18 mouse cellular contexts compared by ENCODE assay signal in genomic region chr4:145814674-145815073, GRCm38 (mm10). TPM values are rescaled to one million over a fixed set of nuclear protein-coding genes. Genes with fewer than 3 reads are reported as not detected.
"Had no signal": no experiment of that assay in that cellular context is flagged by ENCODE, and none has a peak within 500 bp of the region (broad histone marks: within the 10 kb centered on the region; RNA-seq: fewer than 3 reads in every experiment).

No protein-coding gene starts in this region.

RNA-seq across cellular contexts. Expression of gene Zfp986, which starts 53.9 kb away (rescaled TPM):
- total RNA-seq: neutrophil, adult 5-6 weeks had no signal
- polyA plus RNA-seq: intestine, postnatal 0 days; kidney, adult 2 months; kidney, embryonic 14.5 days; kidney, postnatal 0 days; large intestine, adult 2 months; limb, embryonic 10.5 days; limb, embryonic 13.5 days; liver, embryonic 13.5 days; liver, embryonic 16.5 days; lung, adult 2 months; lung, postnatal 0 days; macrophage; midbrain, embryonic 15.5 days; myocyte; neural tube, embryonic 13.5 days; stomach, postnatal 0 days; thymus, adult 2 months had no signal
